Mouse (Mus musculus) monocyte, adult 5-6 weeks (primary cell): ENCODE data around the gene A2m. TPM values are rescaled to one million over a fixed set of nuclear protein-coding genes. Genes with fewer than 3 reads are reported as not detected.

ENCODE experiments used
- ATAC-seq: fragments of 153-309, 156-312 bp; replicated peaks from 2 replicates; pipeline ENCODE4 v1.8.0; 2017; ENCODE audit warnings: mild to moderate bottlenecking; ENCODE audit not compliant: low TSS enrichment, insufficient number of reproducible peaks, severe bottlenecking, poor library complexity, low FRiP score
- total RNA-seq: library from RNA; stranded (forward); fragments of 200-1000, 200-491, 200-594 nt; gene quantifications from 3 replicates; pipeline ENCODE4 v1.2.3, GENCODE M21; 2017

A2m gene
- total RNA-seq: not detected in 3 replicates

- no peak for ATAC-seq
Observed at GRCm38 (mm10) chr6:121635076-121635475, at the start of gene A2m. Gene A2m (plus strand): TSS chr6:121635376.

- ATAC-seq: no peak
Observed at GRCm38 (mm10) chr6:121590131-121590530, 45.0 kb upstream of the A2m start.

- no peak for ATAC-seq
Observed at GRCm38 (mm10) chr6:121600927-121601326, 34.2 kb upstream of the A2m start.

- ATAC-seq: no peak
Observed at GRCm38 (mm10) chr6:121607861-121608260, 27.3 kb upstream of the A2m start.

- no peak for ATAC-seq
Observed at GRCm38 (mm10) chr6:121611796-121612195, 23.4 kb upstream of the A2m start.

- ATAC-seq: no peak
Observed at GRCm38 (mm10) chr6:121617476-121617875, 17.7 kb upstream of the A2m start.

- no peak for ATAC-seq
Observed at GRCm38 (mm10) chr6:121622525-121622924, 12.7 kb upstream of the A2m start.

- no peak for ATAC-seq
Observed at GRCm38 (mm10) chr6:121634520-121634919, 656 bp upstream of the A2m start.

- no peak for ATAC-seq
Observed at GRCm38 (mm10) chr6:121635878-121636371, 749 bp downstream of the A2m start.

- no peak for ATAC-seq
Observed at GRCm38 (mm10) chr6:121648499-121648898, 13.3 kb downstream of the A2m start.

Other genes with a start within 250 kb of the A2m start
- gene Iqsec3, start 161.7 kb upstream of the A2m start, total RNA-seq: not detected in 3 replicates
- gene Gm7298, start 97.6 kb downstream of the A2m start, total RNA-seq: not detected in 3 replicates
- gene Mug1, start 203.2 kb downstream of the A2m start, total RNA-seq: not detected in 3 replicates